Mouse (Mus musculus) ES-E14 (cell line): ENCODE measurements around the gene Aes. TPM values are rescaled to one million over a fixed set of nuclear protein-coding genes. Genes with fewer than 3 reads are reported as not detected.

Experiments used
- DNase-seq: peaks from one replicate; pipeline ENCODE4 v3.0.0-alpha.2; 2013; ENCODE audit warnings: low read depth, low spot score
- H3K27ac ChIP-seq: 2 replicates; pipeline ENCODE4 v1.5.1; 2012; ENCODE audit warnings: low read depth, mild to moderate bottlenecking, low read length, moderate library complexity, mixed read lengths; ENCODE audit not compliant: poor library complexity, insufficient read depth, severe bottlenecking
- H3K36me3 ChIP-seq: 2 replicates; pipeline ENCODE4 v1.6.1; 2012; ENCODE audit warnings: mild to moderate bottlenecking, low read length, moderate library complexity, mixed read lengths; ENCODE audit not compliant: control insufficient read depth, poor library complexity, insufficient read depth, severe bottlenecking
- H3K4me1 ChIP-seq, 2 experiments: fragments of 150-350 bp in 1 of 2; sonication (generic) in 1 of 2; 2 replicates each; pipeline ENCODE4 v1.6.1; 2012; ENCODE audit warnings: low read length in 2 of 2, mild to moderate bottlenecking in 1 of 2, mixed read lengths in 1 of 2; ENCODE audit not compliant: control insufficient read depth in 2 of 2, insufficient read depth in 2 of 2, poor library complexity in 1 of 2
- H3K4me3 ChIP-seq, 2 experiments: fragments of 150-350 bp in 1 of 2; sonication (generic) in 1 of 2; 2 replicates each; pipeline ENCODE4 v1.5.1; 2012; ENCODE audit warnings: low read length in 2 of 2, low read depth in 1 of 2, mild to moderate bottlenecking in 1 of 2, mixed read lengths in 1 of 2; ENCODE audit not compliant: insufficient read depth in 1 of 2, poor library complexity in 1 of 2, severe bottlenecking in 1 of 2
- H3K9ac ChIP-seq: 2 replicates; pipeline ENCODE4 v1.6.1; 2012; ENCODE audit warnings: low read depth, mild to moderate bottlenecking, low read length, mixed read lengths; ENCODE audit not compliant: poor library complexity, insufficient read depth, severe bottlenecking
- H3K9me3 ChIP-seq: fragments of 150-350 bp; sonication (generic); 2 replicates; pipeline ENCODE4 v1.6.1; 2012; ENCODE audit warnings: low read depth, mild to moderate bottlenecking, low read length; ENCODE audit not compliant: control insufficient read depth, insufficient read depth
- CHD2 ChIP-seq: IDR thresholded peaks from 2 replicates; pipeline ENCODE4 v1.6.1; 2014; ENCODE audit warnings: mild to moderate bottlenecking, low read depth, low read length, inconsistent platforms
- HCFC1 ChIP-seq: IDR thresholded peaks from 2 replicates; pipeline ENCODE4 v1.6.1; 2012; ENCODE audit warnings: low read length, inconsistent platforms, borderline replicate concordance; ENCODE audit not compliant: insufficient read depth
- MAFK ChIP-seq: IDR thresholded peaks from 2 replicates; pipeline ENCODE4 v1.6.1; 2014; ENCODE audit warnings: mild to moderate bottlenecking, low read depth, low read length, inconsistent platforms; ENCODE audit not compliant: insufficient read depth
- ZC3H11A ChIP-seq: IDR thresholded peaks from 2 replicates; pipeline ENCODE4 v1.6.1; 2012; ENCODE audit warnings: low read depth, mild to moderate bottlenecking, inconsistent platforms, low read length, borderline replicate concordance
- ZNF384 ChIP-seq: IDR thresholded peaks from 2 replicates; pipeline ENCODE4 v1.6.1; 2012; ENCODE audit warnings: low read depth, low read length, inconsistent platforms
- in situ Hi-C, 2 experiments: fragments of 600-800 bp; cut with MboI; formaldehyde crosslinking; loops; one replicate each; pipeline ENCODE4 v1.15.1; 2025; ENCODE audit warnings: low sequenced_read_pairs in 2 of 2, inconsistent platforms in 1 of 2; ENCODE audit not compliant: unreplicated experiment in 2 of 2
- total RNA-seq: library from RNA; depleted of rRNA; stranded (reverse); fragments of 300-350 nt; gene quantifications from 2 replicates; pipeline ENCODE4 v1.2.3, GENCODE M21; 2012

Aes gene
- total RNA-seq, 1 experiment, result 145 TPM

- no peak overlapping the region for H3K9ac ChIP-seq
- H3K9me3 ChIP-seq, result no peaks in the 10 kb centered on the region
- in situ Hi-C loops, result no loop called here
- H3K4me3 ChIP-seq, result no peak overlapping the region
- DNase-seq, result no peak
- H3K4me1 ChIP-seq, result peaks cover 16 to 50% of the 10 kb centered on the region in 2 experiments
- no peak for TF ChIP-seq ZC3H11A
- TF ChIP-seq MAFK, result no peak
- TF ChIP-seq ZNF384, result no peak
- TF ChIP-seq HCFC1, result no peak
- TF ChIP-seq CHD2, result no peak
- no peak overlapping the region for H3K27ac ChIP-seq
- no peaks in the 10 kb centered on the region for H3K36me3 ChIP-seq
These were observed 36.3 kb downstream of the Aes start for GRCm38 (mm10) chr10:81595599-81595998.

GRCm38 (mm10) chr10:81596611-81597010, 37.3 kb downstream of the Aes start:
- no peaks in the 10 kb centered on the region for H3K36me3 ChIP-seq
- no peaks in the 10 kb centered on the region for H3K9me3 ChIP-seq
- TF ChIP-seq ZC3H11A, result no peak
- TF ChIP-seq CHD2, result no peak
- TF ChIP-seq MAFK, result no peak
- no peak for TF ChIP-seq ZNF384
- TF ChIP-seq HCFC1, result no peak
- H3K27ac ChIP-seq, result peak overlapping the region; percentile 21; the same call in 1 of the 2 replicates
- in situ Hi-C loops, result no loop called here
- no peak overlapping the region; a peak in 1 of 4 replicates for H3K4me3 ChIP-seq
- no peak for DNase-seq
- peak overlapping the region; percentile 35; the same call in 1 of the 2 replicates for H3K9ac ChIP-seq
- peaks cover 16 to 52% of the 10 kb centered on the region in 2 experiments for H3K4me1 ChIP-seq

GRCm38 (mm10) chr10:81597137-81597950, 38.1 kb downstream of the Aes start:
- Histone ChIP-seq H3K36me3 (no peaks in the 10 kb centered on the region), H3K9ac (0 out of 2 replicates have a peak overlapping the region, but pooled peaks have one; percentile 44), H3K27ac (peak overlapping the region; percentile 21; the same call in 1 of the 2 replicates), H3K4me3 (peak overlapping the region in 1 of 2 experiments; percentile 27; a peak in 1 of 4 replicates), H3K4me1 (peaks cover 16 to 51% of the 10 kb centered on the region in 2 experiments), H3K9me3 (no peaks in the 10 kb centered on the region)
- TF ChIP-seq MAFK (no peak), CHD2 (no peak), HCFC1 (no peak), ZC3H11A (no peak), ZNF384 (no peak)
- no peak for DNase-seq
- in situ Hi-C loops, result no loop called here

DNA sequence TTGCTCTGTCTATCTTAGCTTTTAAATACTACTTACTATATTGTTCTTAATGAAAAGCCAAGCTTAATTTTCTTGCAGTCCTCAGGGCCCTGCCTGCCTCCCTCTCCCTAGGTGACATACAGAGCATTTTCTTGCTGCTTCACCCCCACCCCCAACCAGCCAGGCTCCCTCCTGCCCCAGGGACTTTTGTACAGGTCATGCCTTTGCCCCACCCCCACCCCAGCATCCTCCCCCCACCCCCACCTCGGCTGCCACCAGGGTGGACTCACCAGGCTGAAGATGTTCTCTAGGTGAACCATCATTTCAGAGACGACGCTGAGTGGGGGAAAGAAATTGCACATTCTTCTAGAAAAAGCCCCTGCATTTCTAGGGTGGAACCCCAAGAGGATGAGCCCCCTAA, 39.1 kb downstream of the Aes start:
- in situ Hi-C loops, result no loop called here
- Histone ChIP-seq H3K27ac (peak overlapping the region; percentile 33; the same call in 1 of the 2 replicates), H3K9ac (no peak overlapping the region), H3K36me3 (no peaks in the 10 kb centered on the region), H3K4me3 (no peak overlapping the region), H3K9me3 (no peaks in the 10 kb centered on the region), H3K4me1 (peaks cover 16 to 51% of the 10 kb centered on the region in 2 experiments)
- TF ChIP-seq MAFK (no peak), ZNF384 (no peak), HCFC1 (no peak), ZC3H11A (no peak), CHD2 (no peak)
- DNase-seq, result no peak

DNA sequence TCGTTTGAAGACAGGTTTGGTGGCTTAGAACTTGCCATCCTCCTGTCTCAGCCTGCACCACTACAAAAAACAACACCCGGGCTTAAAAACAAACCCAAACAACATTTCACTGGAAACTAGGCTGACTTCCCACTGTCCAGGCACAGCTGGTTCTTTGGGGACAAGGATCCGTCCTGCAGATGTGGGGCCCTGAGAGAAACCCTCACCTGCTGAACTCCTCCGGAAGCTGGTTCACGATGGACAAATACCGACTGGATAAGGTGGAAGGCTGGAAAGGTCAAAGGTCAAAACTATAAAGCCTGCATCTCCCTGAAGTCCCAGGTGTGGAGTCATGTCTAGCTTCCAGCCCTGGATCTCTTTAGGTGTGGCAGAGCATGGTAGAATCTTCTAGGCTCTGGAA, 39.6 kb downstream of the Aes start:
- peaks cover 14 to 47% of the 10 kb centered on the region in 2 experiments for H3K4me1 ChIP-seq
- no peaks in the 10 kb centered on the region for H3K9me3 ChIP-seq
- peak overlapping the region; percentile 33; the same call in 1 of the 2 replicates for H3K27ac ChIP-seq
- H3K36me3 ChIP-seq, result no peaks in the 10 kb centered on the region
- no peak for TF ChIP-seq ZNF384
- TF ChIP-seq ZC3H11A, result no peak
- no peak for TF ChIP-seq MAFK
- TF ChIP-seq HCFC1, result no peak
- no peak for TF ChIP-seq CHD2
- in situ Hi-C loops, result no loop called here
- DNase-seq, result no peak
- H3K9ac ChIP-seq, result no peak overlapping the region; the same call in 1 of the 2 replicates
- H3K4me3 ChIP-seq, result no peak overlapping the region
